In genomic region chr1:70851633-70852390, GRCm38 (mm10) we compare ENCODE assay signal across 11 mouse cellular contexts.
DNase-seq lines count a peak whose midpoint lies in the region; ATAC-seq lines count a peak whose summit lies in the region.
"Had no signal": no experiment of that assay in that cellular context is flagged by ENCODE, and none has a peak within 500 bp of the region (broad histone marks: within the 10 kb centered on the region; RNA-seq: fewer than 3 reads in every experiment).

No protein-coding gene starts in this region.

- peak; percentile 1 for DNase-seq in cerebellum, adult 8-10 months
- peak; percentile 24 to 25 for DNase-seq in left cerebral cortex, postnatal 36 days (ENCODE audit: low spot score in 2 of 2)
- DNase-seq in left cerebral cortex, postnatal 14 days (ENCODE audit: low spot score in 2 of 2): no peak
- peak; percentile 44 to 53 for DNase-seq in layer of hippocampus, adult 8-10 months (ENCODE audit: low spot score in 2 of 2)
- DNase-seq in retina, embryonic 14.5 days (ENCODE audit: low spot score): peak; percentile 45
- DNase-seq in heart, adult 11 months: no peak
- DNase-seq in embryo, embryonic 9.5 days (ENCODE audit: extremely low spot score): no peak
- DNase-seq: heart, postnatal 36 days; lung, postnatal 14 days; thymus, postnatal 14 days had no signal

- intact Hi-C loops in left cerebral cortex, postnatal 36 days (cut with DNase I): no loop called here
- intact Hi-C loops in left cerebral cortex, postnatal 14 days (cut with DNase I): no loop called here

- no peak for ATAC-seq in cerebellum, adult (ENCODE audit: insufficient number of reproducible peaks, low FRiP score, low TSS enrichment)

Comparison
In these comparisons a context has a peak if more than half of its experiments do, and no peak if none do; other contexts are left out.
1. DNase-seq: peak in cerebellum, adult 8-10 months (single experiment), left cerebral cortex, postnatal 36 days (2 of 2), layer of hippocampus, adult 8-10 months (2 of 2) and retina, embryonic 14.5 days (single experiment); none in left cerebral cortex, postnatal 14 days (0 of 2), heart, adult 11 months (single experiment) and embryo, embryonic 9.5 days (single experiment).